Mouse (Mus musculus): Measurements from ENCODE around the gene Ing5.
"Not testable (repeated sequence)": the region's sequence is repeated elsewhere in the genome, so short reads cannot be mapped to it uniquely, and the experiment has no call there.

Gene Ing5

GRCm38 (mm10) chr1:93803556-93804507 is at the start of gene Ing5:
Gene Ing5 (plus strand): TSS chr1:93803965.
- peak; percentile 100 for DNase-seq (ENCODE audit: low spot score)

GRCm38 (mm10) chr1:93754573-93755290 is 49.0 kb upstream of the Ing5 start, which contains the start of gene Thap4:
Gene Thap4 (minus strand): TSS chr1:93754864.
- DNase-seq (ENCODE audit: low spot score) = peak; percentile 96

DNA sequence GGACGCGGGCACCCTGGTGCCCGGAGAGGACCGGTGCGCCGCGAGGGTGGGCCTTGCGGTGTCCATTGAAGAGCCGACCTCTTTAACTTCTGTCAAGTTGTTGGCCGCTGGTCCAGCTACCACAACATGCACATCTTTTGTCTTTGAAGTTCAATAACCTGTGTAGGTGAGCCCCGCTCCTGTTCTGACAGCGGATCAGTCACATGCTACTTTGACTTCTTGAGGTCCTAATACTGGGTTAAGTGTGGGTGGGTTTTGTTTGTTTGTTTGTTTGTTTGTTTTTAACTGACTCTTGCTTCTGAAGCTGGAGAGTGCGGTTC is 48.5 kb upstream of the Ing5 start:
- DNase-seq (ENCODE audit: low spot score) = no peak

GRCm38 (mm10) chr1:93755618-93756017 is 48.1 kb upstream of the Ing5 start:
- DNase-seq (ENCODE audit: low spot score) = no peak

DNA sequence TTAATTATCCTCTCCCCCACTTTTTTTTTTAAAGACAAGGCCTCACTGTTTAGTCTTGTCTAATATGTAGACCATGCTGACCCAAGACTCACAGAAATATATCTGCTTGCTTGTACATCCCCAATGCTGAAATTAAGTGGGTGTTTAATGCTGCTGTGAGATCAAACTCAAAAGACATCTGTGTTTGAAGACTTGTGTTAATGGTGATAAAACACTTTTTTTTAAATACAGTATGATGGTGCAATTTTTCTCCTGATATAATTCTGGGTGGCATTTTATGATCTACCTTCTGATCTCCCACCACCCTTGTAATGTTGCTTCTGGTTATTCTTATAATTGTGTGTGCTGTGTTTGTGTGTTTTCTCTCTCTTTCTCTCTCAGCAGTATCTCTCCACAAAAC is 47.6 kb upstream of the Ing5 start:
- no peak for DNase-seq (ENCODE audit: low spot score)

DNA sequence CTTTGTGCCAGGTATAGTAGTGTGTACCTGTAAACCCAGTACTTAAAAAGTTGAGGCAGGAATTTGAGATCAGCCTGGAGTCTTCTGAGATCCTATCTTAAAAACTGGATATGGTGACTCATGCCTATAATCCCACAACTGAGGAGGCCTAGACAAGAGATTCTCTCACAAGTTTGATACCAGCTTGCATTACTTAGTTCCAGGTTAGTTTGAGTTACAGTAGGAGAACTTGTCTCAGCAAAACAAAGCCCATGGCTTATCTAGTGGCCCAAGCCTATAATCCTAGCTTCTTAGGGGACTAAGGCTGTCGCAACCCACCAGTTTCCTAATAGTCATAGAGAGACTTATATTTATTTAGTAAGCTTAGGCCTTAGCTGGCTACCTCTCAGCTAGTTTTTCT is 43.7 kb upstream of the Ing5 start:
- no peak for DNase-seq (ENCODE audit: low spot score)

- not testable (repeated sequence) for DNase-seq (ENCODE audit: low spot score)
Measured at GRCm38 (mm10) chr1:93763531-93763930, 40.2 kb upstream of the Ing5 start.

DNA sequence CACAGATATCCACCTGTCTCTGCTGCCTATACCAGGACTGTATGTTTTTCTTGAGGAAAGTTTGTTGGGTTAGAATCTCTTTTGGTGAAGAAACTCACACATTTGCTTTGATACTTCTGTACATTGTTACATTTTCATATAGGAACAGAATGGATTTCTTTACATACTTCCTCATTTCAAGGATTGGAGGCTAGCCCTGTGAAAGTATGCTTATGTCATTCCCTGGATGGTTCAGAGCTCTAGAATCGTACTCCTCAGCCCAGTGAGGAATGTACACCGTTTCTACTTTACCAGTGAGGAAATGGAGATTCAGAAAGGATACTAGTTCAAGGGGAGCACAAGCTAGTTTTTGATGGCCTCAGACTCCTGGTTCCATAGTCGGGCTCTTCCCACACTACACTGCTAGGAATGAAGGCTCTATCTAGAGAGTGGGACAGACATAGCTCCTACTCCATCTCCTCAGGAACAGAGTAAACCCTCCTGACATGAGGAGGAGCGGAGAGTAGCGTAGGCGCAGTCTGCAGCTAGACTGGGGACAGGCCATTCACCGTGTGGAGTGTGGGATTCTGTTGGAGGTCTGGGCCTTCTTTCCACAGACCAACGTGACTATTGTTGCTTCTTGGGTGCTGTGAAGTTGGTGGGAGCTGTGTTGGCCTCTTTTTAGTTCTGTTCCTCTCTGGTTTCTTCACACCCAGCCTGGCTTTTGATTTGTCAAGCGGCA is 38.7 kb upstream of the Ing5 start:
- DNase-seq (ENCODE audit: low spot score) = no peak

DNA sequence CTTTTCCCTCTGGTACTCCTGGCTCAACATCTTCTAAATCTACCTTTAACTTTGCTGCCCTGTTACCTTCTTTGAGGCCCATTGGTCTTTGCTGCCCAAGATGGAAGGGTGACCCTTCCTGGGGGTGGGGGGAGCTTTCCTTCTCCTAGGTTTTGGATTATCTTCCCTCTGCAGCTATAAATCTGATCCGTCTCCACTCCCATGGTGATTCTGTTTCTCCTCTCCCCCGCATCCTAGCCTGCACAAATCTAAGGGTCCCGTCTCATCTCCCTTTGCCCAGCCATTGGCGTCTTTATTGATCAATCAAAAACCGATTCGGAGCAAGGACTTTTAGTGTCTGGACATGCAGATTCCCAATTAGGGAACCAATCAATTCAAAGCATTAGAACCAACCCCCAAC is 36.2 kb upstream of the Ing5 start:
- no peak for DNase-seq (ENCODE audit: low spot score)

- DNase-seq (ENCODE audit: low spot score) = no peak
Measured at GRCm38 (mm10) chr1:93769901-93770300, 33.9 kb upstream of the Ing5 start.

GRCm38 (mm10) chr1:93776686-93777085 is 27.1 kb upstream of the Ing5 start:
- DNase-seq (ENCODE audit: low spot score) = no peak

DNA sequence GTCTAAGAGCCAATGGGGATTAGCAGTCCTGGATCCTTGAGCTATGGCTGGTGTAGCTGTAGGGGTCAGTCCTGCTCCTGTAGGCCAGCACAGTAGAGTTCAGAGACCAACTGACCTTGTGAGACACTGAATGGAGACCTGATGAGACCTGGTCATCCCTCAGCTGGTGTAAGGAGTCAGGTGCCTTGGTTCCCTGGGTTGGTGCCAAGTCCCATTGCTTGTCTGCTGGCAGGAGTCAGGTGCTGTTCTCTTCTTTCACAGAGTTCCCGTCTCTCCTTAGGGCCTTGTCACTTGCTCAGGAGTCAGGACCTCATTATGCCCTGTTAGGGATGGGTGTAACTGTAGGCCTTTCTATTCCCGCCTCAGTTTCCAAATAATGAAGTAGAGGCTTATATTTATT is 16.9 kb upstream of the Ing5 start:
- DNase-seq (ENCODE audit: low spot score) = no peak

GRCm38 (mm10) chr1:93794526-93794925 is 9.2 kb upstream of the Ing5 start:
- DNase-seq (ENCODE audit: low spot score) = no peak

GRCm38 (mm10) chr1:93795886-93796285 is 7.9 kb upstream of the Ing5 start:
- no peak for DNase-seq (ENCODE audit: low spot score)

DNA sequence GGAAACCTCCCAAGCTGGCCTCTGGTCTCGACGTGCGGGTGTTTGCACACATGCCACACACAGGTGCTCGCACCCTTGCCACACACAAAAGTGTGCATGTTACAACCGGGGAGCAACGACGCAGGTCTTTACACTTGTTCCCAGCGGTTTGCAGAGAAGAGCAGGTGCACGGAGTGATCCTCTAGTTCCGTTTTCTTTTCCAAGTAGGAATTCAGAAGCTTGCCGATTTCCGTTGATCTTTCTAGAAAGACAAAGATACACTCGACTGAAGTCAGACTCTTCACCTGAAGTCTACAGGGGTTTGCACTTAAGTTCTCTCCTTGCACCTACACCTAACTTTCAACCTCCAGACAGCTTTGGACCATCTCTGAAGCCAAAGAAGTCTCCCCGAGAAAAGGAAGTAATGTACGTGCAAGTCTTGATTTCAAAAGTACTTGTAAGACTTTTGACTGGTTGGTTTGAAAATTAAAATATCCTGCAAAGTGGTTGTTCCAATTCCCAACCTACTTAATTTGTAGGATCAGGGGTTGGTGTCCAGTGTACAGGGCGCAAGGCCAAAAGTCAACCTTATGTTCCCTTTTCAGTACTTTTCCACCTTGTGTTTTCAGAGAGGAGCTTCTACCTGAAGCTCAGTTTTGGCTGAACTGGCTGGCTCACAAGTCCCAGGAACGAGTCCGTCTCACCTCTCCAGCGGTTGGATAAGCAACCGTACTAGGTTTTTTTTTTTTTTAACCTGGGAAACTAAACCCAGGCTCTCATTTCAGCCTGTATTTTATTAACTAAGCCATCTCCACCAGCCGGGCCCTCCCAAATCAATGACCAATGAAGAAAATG is 2.9 kb upstream of the Ing5 start:
- no peak for DNase-seq (ENCODE audit: low spot score)

GRCm38 (mm10) chr1:93801741-93802238 is 2.0 kb upstream of the Ing5 start, which contains the start of gene Dtymk:
Gene Dtymk (minus strand): TSS chr1:93801934.
- peak; percentile 88 for DNase-seq (ENCODE audit: low spot score)

GRCm38 (mm10) chr1:93802771-93803170 is 994 bp upstream of the Ing5 start:
- no peak for DNase-seq (ENCODE audit: low spot score)

DNA sequence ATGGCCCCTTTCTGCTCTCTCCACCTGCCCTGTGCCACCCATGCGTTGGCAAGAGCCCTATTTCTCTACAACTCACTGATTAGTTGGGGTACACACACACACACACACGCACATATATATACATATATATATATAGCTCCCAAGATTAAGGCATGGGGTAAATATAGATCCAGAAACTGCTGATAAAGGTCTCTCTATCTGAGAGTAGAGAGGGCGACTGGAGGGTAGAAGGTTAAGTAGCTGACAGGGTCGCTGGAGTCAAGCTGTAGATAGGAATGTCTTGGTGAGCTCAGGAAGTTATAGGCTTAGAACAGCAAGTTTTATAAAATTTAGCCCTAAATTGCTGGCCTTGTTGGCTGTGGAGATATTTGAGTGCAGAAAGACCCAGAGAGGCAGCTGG is 1.1 kb downstream of the Ing5 start:
- DNase-seq (ENCODE audit: low spot score) = no peak

DNA sequence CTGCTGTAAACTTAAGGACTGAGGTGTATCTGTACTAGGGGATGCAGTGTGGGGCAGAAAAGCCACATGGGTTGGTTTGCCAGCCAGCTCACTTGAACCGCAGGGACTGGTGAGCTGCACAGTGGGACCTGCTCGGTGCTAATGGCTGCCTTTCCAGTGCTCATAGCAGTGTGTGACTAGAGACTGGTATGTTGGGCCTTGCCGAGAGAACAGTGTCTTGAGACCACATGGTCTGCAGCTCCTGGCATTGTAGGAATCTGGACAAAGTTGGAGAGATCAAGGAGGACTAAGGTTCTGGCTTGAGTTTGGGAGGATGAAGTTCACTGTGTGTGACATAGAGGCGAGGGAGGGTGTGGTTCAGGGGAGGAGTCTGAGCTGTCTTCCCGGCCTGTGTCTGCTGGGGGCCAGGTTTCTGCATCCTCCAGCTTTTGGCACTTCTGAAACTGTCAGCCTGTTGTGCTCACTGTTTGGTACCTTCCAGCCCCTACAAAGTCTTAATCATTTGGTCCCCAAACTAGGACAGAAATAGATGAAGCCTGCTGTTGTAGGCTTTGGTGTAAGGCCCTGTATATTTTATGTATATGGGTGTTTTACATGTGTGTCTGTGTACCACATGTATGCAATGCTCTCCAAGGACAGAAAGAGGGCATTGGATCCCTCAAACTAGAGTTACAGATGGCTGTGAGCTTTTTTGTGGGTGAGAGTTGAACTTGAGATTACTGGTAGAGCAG is 1.6 kb downstream of the Ing5 start:
- DNase-seq (ENCODE audit: low spot score) = no peak

- no peak for DNase-seq (ENCODE audit: low spot score)
Measured at GRCm38 (mm10) chr1:93808871-93809270, 5.1 kb downstream of the Ing5 start.

DNA sequence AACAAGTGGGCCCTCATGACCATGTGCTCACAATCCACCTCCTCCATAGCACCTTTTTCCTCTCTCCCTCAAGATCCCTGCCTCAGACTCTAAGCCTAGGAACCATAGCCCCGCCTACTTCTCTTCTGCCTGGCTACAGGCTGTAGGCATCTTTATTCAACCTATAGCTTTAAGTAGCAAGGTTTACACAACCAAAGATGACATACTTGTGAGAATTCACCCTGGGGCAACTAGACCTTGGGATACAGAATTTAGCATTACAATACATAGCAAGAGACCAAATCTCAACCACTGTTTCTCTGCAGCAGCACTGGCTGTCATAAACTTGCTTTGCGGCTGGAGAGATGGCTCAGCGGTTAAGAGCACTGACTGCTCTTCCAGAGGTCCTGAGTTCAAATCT is 6.2 kb downstream of the Ing5 start:
- DNase-seq (ENCODE audit: low spot score) = no peak

Measured in ovary, postnatal 36 days (tissue).